Mouse (Mus musculus) liver, adult 2 months (tissue): ENCODE data around the gene Sarm1. TPM values are rescaled to one million over a fixed set of nuclear protein-coding genes. Genes with fewer than 3 reads are reported as not detected.

ENCODE experiments used
- DNase-seq: peaks from one replicate; pipeline ENCODE4 v3.0.0-alpha.2; 2011; ENCODE audit warnings: low read depth, low spot score; ENCODE audit errors: extremely low read depth
- H3K27ac ChIP-seq: fragments of 200-500 bp; replicated peaks from 2 replicates; pipeline ENCODE4 v1.5.1; 2012; ENCODE audit warnings: low read depth, mild to moderate bottlenecking, control low read depth, inconsistent platforms, low read length; ENCODE audit not compliant: insufficient read depth
- H3K27me3 ChIP-seq: fragments of 200-500 bp; 2 replicates; pipeline ENCODE4 v1.6.1; 2012; ENCODE audit warnings: mild to moderate bottlenecking, moderate library complexity, low read length, inconsistent platforms; ENCODE audit not compliant: control insufficient read depth, insufficient read depth
- H3K36me3 ChIP-seq: fragments of 200-500 bp; 2 replicates; pipeline ENCODE4 v1.6.1; 2012; ENCODE audit warnings: low read length, inconsistent platforms; ENCODE audit not compliant: control insufficient read depth, insufficient read depth
- H3K4me1 ChIP-seq: fragments of 200-500 bp; 2 replicates; pipeline ENCODE4 v1.6.1; 2011; ENCODE audit warnings: low read length; ENCODE audit not compliant: control insufficient read depth, insufficient read depth
- H3K4me3 ChIP-seq: fragments of 200-500 bp; 2 replicates; pipeline ENCODE4 v1.5.1; 2011; ENCODE audit warnings: low read depth, mild to moderate bottlenecking, control low read depth, low read length, moderate library complexity; ENCODE audit not compliant: insufficient read depth
- H3K79me2 ChIP-seq: fragments of 200-500 bp; 2 replicates; pipeline ENCODE4 v1.6.1; 2012; ENCODE audit warnings: inconsistent platforms, mild to moderate bottlenecking, low read length, moderate library complexity; ENCODE audit not compliant: control insufficient read depth, insufficient read depth
- H3K9ac ChIP-seq: fragments of 200-500 bp; 2 replicates; pipeline ENCODE4 v1.6.1; 2012; ENCODE audit warnings: low read depth, mild to moderate bottlenecking, control low read depth, inconsistent platforms, low read length
- CTCF ChIP-seq: fragments of 200-500 bp; IDR thresholded peaks from 2 replicates; pipeline ENCODE4 v1.5.1; 2011; ENCODE audit warnings: low read depth, low read length, control low read depth
- POLR2A ChIP-seq: fragments of 200-500 bp; IDR thresholded peaks from 2 replicates; pipeline ENCODE4 v1.6.1; 2011; ENCODE audit warnings: low read length, control low read depth; ENCODE audit not compliant: insufficient read depth; ENCODE audit errors: extremely low read depth
- WGBS: fragments of 180-500 bp; shearing (Covaris S2); methylation state at CpG from one replicate; pipeline ENCODE4 v1.1.7; 2018; 5-methylcytosine and 5-hydroxymethylcytosine counted together
- polyA plus RNA-seq: library from polyadenylated mRNA; depleted of rRNA; stranded (reverse); fragments of >200 nt; gene quantifications from 2 replicates; pipeline ENCODE4 v1.2.3, GENCODE M21; 2012
- total RNA-seq: library from RNA; depleted of rRNA; stranded (reverse); fragments of >200 nt; gene quantifications from 2 replicates; pipeline ENCODE4 v1.2.3, GENCODE M21; 2014

Gene Sarm1
- total and polyA plus RNA-seq, 2 experiments = 0.09 to 0.21 TPM

GRCm38 (mm10) chr11:78455308-78455707, 42.2 kb downstream of the Sarm1 start:
- no peak overlapping the region for H3K4me3 ChIP-seq
- 17% methylated on average over 5 of the region's 5 CpGs for WGBS
- H3K27ac ChIP-seq = no peak overlapping the region
- no peaks in the 10 kb centered on the region for H3K36me3 ChIP-seq
- no peaks in the 10 kb centered on the region for H3K4me1 ChIP-seq
- no peaks in the 10 kb centered on the region for H3K79me2 ChIP-seq
- H3K9ac ChIP-seq = no peak overlapping the region
- H3K27me3 ChIP-seq = no peaks in the 10 kb centered on the region
- TF ChIP-seq POLR2A (no peak), CTCF (peak; percentile 63)
- DNase-seq = peak; percentile 45

- TF ChIP-seq POLR2A = no peak
- TF ChIP-seq CTCF = no peak
- Histone ChIP-seq H3K27me3 (no peaks in the 10 kb centered on the region), H3K4me3 (no peak overlapping the region), H3K27ac (no peak overlapping the region), H3K36me3 (no peaks in the 10 kb centered on the region), H3K79me2 (no peaks in the 10 kb centered on the region), H3K4me1 (no peaks in the 10 kb centered on the region), H3K9ac (no peak overlapping the region)
- peak; percentile 52 for DNase-seq
- 70% methylated on average over 7 of the region's 7 CpGs for WGBS
These were observed 43.3 kb downstream of the Sarm1 start for GRCm38 (mm10) chr11:78454276-78454675.

GRCm38 (mm10) chr11:78453675-78454074, 43.9 kb downstream of the Sarm1 start:
- TF ChIP-seq CTCF (peak; percentile 76), POLR2A (no peak)
- Histone ChIP-seq H3K4me1 (no peaks in the 10 kb centered on the region), H3K79me2 (no peaks in the 10 kb centered on the region), H3K27ac (no peak overlapping the region), H3K36me3 (no peaks in the 10 kb centered on the region), H3K27me3 (no peaks in the 10 kb centered on the region), H3K4me3 (no peak overlapping the region), H3K9ac (no peak overlapping the region)
- 30% methylated on average over 4 of the region's 4 CpGs for WGBS
- peak; percentile 66 for DNase-seq

- TF ChIP-seq CTCF (no peak), POLR2A (no peak)
- no peak for DNase-seq
- no peak overlapping the region for H3K4me3 ChIP-seq
- no peaks in the 10 kb centered on the region for H3K36me3 ChIP-seq
- no peak overlapping the region for H3K9ac ChIP-seq
- WGBS = 48% methylated on average over 2 of the region's 2 CpGs
- H3K4me1 ChIP-seq = no peaks in the 10 kb centered on the region
- H3K79me2 ChIP-seq = no peaks in the 10 kb centered on the region
- no peak overlapping the region for H3K27ac ChIP-seq
- no peaks in the 10 kb centered on the region for H3K27me3 ChIP-seq
These were observed 47.2 kb downstream of the Sarm1 start for GRCm38 (mm10) chr11:78450337-78450736.

GRCm38 (mm10) chr11:78448242-78448641, 49.3 kb downstream of the Sarm1 start:
- TF ChIP-seq POLR2A = no peak
- no peak for TF ChIP-seq CTCF
- 91% methylated on average over 1 of the region's 1 CpGs for WGBS

GRCm38 (mm10) chr11:78447168-78447567, 50.4 kb downstream of the Sarm1 start:
- Histone ChIP-seq H3K9ac (no peak overlapping the region), H3K27me3 (no peaks in the 10 kb centered on the region), H3K79me2 (no peaks in the 10 kb centered on the region), H3K4me1 (no peaks in the 10 kb centered on the region), H3K36me3 (no peaks in the 10 kb centered on the region), H3K27ac (no peak overlapping the region), H3K4me3 (no peak overlapping the region)
- 90% methylated on average over 3 of the region's 3 CpGs for WGBS
- no peak for TF ChIP-seq CTCF
- TF ChIP-seq POLR2A = no peak
- no peak for DNase-seq

More at GRCm38 (mm10) chr11:78448242-78448641, 49.3 kb downstream of the Sarm1 start:
- no peak for DNase-seq
- Histone ChIP-seq H3K4me1 (no peaks in the 10 kb centered on the region), H3K9ac (no peak overlapping the region), H3K27me3 (no peaks in the 10 kb centered on the region), H3K36me3 (no peaks in the 10 kb centered on the region), H3K4me3 (no peak overlapping the region), H3K27ac (no peak overlapping the region), H3K79me2 (no peaks in the 10 kb centered on the region)

- no peak for TF ChIP-seq CTCF
- no peak for TF ChIP-seq POLR2A
- H3K4me1 ChIP-seq = no peaks in the 10 kb centered on the region
- no peak overlapping the region for H3K27ac ChIP-seq
- DNase-seq = no peak
- no peaks in the 10 kb centered on the region for H3K36me3 ChIP-seq
- WGBS = 85% methylated on average over 5 of the region's 5 CpGs
- H3K79me2 ChIP-seq = no peaks in the 10 kb centered on the region
- no peak overlapping the region for H3K9ac ChIP-seq
- no peaks in the 10 kb centered on the region for H3K27me3 ChIP-seq
- no peak overlapping the region for H3K4me3 ChIP-seq
These were observed 54.4 kb downstream of the Sarm1 start for GRCm38 (mm10) chr11:78443115-78443514.
